Mouse (Mus musculus) brain, adult 2 months (tissue): ENCODE results near the gene Actb.
A peak's percentile ranks its signal among the peaks of the same experiment; 100 is the strongest.

Experiments
- DNase-seq: peaks from one replicate; pipeline ENCODE4 v3.0.0; 2011; ENCODE audit warnings: low read depth, low spot score

The Actb gene

DNA sequence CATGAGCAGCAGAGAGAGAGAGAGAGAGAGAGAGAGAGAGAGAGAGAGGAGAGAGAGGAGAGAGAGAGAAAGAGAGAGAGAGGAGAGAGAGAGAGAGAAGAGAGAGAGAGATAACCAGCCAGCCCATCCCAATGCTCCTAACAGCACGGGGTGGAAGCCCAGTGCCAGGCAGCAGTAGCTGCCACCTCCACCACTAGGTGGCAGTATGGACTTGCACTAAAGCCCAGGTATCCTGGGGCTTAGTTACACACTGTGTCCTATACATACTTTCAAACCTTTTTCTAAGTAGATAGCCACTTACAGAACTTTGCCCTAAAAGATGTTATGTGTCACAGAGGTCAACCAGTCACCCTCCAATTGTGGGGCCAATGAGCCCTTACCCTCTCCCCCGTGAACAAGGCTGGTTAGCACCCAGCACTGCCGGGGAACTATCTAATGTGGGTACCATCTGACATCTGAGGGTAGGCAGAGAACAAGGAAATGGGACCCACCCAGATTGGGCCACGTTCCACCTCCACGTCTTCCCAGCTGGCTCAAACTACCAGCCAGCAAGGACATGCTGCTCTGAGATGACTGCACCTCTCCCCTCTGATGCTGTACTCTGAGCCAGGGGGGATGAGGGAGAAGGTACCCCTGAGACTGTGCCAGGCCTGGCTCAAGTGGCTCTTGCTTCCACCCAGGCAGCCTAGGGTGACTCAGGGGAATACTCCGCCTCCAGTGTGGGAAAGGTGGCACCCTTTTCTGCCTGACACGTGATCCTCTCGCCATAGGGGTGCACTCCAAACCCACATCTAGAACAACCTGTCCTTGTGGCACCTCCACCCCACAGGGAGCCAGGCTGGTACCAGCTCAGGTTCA lies 27.0 kb downstream of the Actb start:
- peak; percentile 96 for DNase-seq

DNA sequence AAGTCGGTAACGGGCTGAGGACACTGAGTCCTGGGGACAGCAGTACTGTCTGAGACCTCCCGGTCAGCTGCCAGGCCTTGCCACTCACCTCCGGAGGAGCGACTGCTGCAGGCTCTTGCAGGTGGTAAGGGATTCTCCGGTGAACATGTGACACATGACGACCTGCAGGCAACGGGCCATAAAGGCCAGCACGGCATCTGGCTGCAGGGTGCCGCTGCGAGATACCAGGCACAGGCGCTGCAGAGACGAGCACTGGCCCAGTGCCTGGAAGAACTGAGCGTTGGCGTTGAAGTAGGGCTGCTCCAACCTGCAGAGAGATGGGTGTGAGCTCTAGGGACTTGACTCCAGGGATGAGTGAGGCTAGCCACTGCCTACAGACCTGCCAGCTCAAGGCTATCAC lies 28.0 kb downstream of the Actb start:
- DNase-seq, result peak; percentile 85

DNA sequence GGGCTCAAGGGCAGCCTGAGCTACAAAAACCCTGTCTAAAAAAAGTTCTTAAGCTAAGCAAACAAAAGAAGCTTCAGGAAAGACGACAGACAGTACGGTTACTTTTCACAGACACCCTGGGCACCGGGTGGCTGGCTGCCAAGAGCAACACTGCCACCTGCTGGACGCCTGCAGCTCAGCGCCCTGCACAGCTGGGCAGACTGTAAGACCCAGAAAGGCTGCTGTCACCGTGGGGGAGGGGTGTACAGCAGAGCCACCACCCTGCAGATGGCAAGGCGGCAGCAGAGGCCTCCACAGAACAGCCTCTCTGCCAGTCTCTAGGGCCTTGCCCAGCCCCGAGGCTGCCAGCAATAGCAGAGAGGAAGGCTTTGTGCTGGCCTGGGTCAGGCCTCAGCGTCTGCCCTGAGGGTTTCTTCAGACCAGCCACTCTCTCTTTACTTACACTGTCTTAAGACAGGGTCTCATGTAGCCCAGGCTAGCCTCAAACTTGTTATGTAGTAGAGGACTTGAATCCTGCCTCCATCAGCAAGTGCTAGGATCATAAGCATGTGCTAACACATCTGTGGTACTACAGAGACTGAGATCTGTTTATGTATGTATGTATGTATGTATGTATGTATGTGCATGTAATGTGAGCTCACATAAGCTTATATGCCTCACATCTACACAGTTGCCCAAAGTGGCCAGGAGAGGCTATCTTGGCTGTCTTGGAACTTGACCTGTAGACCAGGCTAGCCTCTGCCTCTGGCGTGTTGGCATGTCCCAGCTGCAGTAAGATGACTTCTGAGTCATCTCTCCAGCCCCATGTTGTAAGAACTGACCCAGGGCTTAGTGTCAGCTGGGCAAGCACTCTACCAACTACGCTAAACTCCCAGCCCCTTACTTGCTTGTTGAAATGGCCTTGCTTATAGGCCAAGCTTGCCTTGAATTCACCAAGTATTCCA lies 28.9 kb downstream of the Actb start:
- DNase-seq, result peak; percentile 95

DNA sequence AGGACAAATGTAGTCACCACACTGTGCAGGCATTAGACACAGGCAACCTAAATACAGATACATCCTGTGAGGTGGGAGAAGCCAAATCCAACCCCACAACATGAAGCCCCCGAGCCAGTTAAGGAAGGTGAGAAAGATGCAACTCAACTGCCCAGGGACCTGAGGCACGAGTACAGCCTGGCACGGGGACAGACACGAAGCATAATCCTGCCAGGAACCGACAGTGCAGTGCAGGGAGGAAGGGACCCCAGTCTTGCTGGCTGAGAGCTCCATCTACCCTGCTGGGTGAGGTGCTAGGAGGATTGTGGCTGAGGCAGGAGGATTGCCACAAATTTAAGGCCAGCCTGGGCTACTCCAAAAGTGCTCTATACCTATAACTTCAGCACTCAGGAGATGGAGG lies 29.7 kb downstream of the Actb start:
- no peak for DNase-seq

DNA sequence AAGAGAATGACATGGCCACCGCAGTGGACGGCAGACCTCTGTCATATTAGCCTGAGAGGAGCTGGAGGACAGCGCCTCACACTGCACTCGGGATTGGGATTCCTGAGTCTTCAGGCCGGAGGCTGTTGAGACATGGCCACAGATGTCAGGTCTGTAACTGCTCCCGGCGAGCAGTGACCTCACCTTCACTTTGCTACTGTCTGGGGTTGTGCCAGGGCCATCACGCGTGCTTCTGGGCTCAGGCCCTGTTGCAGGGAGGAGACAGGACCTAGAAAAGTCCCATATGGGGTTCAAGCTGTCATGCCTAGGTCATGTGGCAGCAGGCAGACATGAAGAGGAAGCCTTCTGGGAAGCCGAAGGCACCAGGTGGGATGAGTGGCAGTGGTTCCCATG lies 31.0 kb downstream of the Actb start:
- DNase-seq, result no peak

DNA sequence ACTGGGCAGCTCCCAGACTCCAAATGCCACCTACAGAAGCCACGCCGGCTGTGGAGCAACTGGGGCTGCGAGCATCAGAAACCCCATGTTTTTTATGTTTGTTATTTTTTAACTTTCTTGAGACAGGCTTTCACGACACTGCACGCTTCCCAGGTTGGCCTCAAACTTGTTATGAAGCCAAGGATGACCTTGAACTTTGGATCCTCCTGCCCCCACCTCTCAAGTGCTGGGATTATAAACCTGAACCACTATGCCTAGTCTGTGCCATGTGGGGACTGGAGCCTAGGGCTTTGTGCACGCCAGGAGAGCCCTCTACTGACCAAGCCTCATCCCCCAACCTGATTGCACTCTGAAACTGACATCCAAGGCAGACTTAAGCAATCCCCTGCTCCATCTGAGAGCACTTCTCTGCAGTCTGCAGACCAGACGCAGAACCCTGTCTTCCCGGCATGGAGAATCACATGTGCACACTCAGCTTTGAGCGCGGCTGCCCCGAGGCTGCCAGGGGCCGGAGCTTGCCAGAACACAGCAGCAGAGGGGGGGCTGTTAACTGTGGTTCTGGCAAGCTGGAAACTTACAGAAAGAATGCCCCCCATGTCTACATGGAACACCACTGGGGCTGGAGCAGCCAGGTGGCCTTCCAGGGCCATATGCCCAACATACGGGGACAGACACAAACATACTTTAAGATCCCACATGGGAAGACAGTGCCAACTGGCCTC lies 31.6 kb downstream of the Actb start:
- no peak for DNase-seq

DNA sequence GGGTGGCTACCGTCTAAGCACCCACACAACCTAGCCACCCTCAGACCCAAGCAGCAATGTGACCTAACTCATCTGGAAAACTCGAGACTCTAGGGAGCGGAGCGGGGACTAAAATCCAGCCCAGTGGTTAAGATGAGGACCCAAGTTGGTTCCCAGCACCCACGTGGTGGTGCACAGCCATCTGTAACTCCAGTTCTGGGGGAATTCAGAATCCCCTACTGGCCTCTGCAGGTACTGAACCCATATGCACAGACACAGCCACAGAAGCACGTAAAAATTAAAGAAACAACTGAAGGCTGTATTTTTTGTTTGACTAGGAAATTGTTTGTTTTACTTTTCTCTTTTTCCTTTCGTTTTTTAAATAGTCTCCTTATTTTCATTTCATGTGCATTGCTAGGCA lies 32.8 kb downstream of the Actb start:
- no peak for DNase-seq

DNA sequence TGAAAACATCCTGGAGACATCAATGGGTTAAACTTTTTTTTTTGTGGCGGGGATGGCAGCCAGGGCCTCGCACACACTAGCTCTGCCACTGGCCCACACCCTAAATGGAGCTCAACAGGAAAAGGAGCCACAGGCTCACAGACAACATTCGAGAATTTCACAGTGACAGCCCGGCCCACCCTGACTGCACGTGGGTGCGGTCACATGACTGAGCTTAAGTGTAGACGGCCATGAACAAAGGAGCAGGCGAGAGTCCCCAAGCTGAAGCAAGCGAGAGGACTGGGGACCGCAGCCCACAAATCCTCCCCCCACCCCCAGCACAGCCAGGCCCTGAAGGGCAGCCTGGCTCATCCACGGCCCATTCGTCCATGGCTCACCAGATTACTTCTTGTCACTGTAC lies 34.8 kb downstream of the Actb start:
- DNase-seq, result no peak

DNA sequence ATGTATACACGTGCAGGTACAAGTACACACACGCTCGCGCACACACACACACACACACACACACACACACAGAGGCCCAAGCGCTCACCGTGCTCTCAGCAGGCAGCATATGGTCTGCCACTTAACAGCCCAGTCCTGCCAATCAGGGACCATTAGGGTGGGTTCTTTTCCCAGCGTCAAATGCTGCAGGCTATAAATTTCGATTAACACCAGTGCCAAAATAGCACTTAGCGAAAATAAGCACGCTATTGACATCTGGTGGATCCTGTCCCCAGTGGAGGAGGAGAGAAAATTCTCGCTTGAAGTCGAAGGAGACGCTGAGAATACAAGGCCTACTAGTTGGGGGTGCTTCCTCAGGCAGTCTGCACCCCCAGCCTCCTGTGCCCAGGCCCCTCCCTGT lies 37.1 kb downstream of the Actb start:
- DNase-seq, result peak; percentile 72

DNA sequence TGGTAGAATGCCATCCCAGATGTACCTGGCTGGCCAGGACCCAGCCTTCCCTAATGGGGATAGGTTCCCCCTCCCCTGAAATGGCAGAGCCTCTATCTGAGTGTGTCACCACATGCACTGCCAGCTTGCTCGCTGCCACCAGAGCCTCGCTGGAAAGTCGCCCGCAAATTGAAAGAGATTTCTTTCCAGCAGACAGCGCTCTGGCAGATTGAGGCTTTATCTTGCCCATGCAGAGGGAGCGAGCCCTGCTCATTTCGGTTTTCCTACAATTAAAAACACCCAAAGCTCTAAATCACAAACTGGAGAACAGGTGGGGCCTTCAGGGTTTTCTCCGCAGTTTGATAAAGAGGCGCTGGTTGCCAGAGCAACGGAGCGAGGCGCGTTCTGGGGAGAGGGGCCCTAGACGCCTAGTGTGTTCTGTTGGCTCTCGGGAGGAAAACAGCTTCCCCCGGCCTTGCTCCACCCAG lies 48.8 kb downstream of the Actb start:
- DNase-seq, result peak; percentile 90

DNA sequence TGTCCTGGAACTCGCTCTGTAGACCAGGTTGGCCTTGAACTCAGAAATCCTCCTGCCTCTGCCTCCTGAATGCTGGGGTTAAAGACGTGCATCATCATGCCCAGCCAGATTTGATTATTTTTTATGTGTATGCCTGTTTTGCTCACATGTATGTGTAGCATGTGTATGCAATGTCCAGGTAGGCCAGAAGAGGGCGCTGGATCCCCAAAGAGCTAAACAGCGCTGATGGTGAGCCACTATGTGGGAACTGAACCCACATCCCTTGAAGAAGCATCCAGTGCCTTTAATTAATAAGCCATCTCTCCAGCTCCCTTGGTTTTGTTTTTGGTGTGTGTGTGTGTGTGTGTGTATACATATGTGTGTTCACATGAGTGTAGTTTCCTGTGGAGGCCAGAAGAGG lies 50.1 kb downstream of the Actb start:
- DNase-seq, result no peak

DNA sequence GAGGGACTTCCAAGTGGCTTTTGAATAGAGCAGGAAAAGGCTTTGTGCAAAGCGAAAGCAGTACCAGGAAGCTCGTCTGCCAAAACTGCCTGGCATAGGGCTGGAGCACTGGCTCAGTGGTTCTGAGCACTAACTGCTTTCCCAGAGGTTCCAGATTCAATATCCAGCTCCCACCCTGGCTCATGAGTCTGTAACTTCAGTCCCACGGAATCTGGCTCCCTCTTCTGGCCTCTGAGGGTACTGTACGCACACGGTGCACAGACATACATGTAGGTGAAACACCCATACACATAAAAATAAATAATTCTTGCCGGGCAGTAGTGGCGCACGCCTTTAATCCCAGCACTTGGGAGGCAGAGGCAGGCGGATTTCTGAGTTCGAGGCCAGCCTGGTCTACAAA lies 51.7 kb downstream of the Actb start:
- peak; percentile 58 for DNase-seq

DNA sequence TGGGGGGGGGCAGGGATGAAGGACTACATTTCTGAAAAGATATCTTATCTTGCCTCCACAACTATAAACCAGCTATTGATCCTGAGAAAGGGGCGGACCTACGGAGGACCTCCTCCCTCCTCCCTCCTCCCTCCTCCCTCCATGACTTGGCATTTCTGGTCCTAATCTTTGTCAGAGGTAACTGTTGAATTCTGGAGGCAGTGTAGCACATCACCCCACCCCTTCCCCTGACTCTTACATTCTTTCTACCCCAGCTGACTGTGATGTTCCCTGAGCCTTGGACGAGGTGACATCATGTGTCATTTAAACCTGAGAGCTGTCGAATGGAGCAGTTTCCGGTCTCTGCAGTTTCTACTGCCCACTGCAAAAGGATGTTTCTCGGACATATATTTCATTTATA lies 53.0 kb downstream of the Actb start:
- DNase-seq, result no peak
